Mouse (Mus musculus): Measurements from ENCODE around the gene Col6a3. TPM values are rescaled to one million over a fixed set of nuclear protein-coding genes. Genes with fewer than 3 reads are reported as not detected.
A peak's percentile ranks its signal among the peaks of the same experiment; 100 is the strongest.

Col6a3 gene
- polyA plus RNA-seq, 1 experiment: 38.6 TPM

DNA sequence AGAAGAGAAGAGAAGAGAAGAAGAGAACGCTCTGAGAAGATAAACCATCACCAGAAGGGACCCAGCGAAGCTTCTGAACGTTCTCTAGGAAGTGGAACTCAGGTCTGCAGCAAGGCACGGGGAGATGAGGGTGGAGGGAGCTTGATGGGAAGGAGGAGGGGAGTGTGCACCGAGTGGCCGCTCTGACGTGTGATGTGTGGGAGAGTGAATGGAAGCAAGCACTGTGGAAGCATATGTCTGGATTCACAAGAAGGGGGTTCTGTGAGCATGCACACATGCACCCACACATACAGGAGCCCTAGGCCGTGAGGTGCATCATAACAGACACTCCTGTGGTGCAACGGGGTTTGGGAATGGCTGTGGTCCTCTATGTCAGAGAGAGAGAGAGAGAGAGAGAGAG is 34.8 kb downstream of the Col6a3 start:
- no peak for TF ChIP-seq USF1 (IDR thresholded peaks at IDR 0.05; ENCODE audit: low read depth)
- TF ChIP-seq MYOG (IDR thresholded peaks at IDR 0.05; ENCODE audit: control insufficient read depth, extremely low read depth, insufficient read length): no peak
- TF ChIP-seq MYOD1 (IDR thresholded peaks at IDR 0.05; ENCODE audit: control insufficient read depth, insufficient read length, low read depth): no peak
- TF ChIP-seq CTCF (IDR thresholded peaks at IDR 0.05; ENCODE audit: control insufficient read depth, insufficient read depth, insufficient read length): no peak
- TF ChIP-seq CEBPB (IDR thresholded peaks at IDR 0.05; ENCODE audit: low read depth): no peak
- no peak for TF ChIP-seq MAX (IDR thresholded peaks at IDR 0.05)
- no peak for TF ChIP-seq FOSL1 (IDR thresholded peaks at IDR 0.05; ENCODE audit: insufficient read depth, low read length, poor library complexity, severe bottlenecking)
- Histone ChIP-seq H3K36me3 (ENCODE audit: control insufficient read depth, insufficient read depth) (peaks cover 56% of the 10 kb centered on the region), H3K79me3 (ENCODE audit: low read depth) (peaks cover 2% of the 10 kb centered on the region), H3ac (ENCODE audit: control insufficient read depth, insufficient read length, low read depth) (no peak overlapping the region), H3K27me3 (ENCODE audit: control insufficient read depth, insufficient read depth, insufficient read length) (no peaks in the 10 kb centered on the region), H3K4me3 (ENCODE audit: insufficient read depth, poor library complexity, severe bottlenecking) (no peak overlapping the region), H3K79me2 (ENCODE audit: control insufficient read depth, insufficient read depth) (peaks cover 9% of the 10 kb centered on the region)

DNA sequence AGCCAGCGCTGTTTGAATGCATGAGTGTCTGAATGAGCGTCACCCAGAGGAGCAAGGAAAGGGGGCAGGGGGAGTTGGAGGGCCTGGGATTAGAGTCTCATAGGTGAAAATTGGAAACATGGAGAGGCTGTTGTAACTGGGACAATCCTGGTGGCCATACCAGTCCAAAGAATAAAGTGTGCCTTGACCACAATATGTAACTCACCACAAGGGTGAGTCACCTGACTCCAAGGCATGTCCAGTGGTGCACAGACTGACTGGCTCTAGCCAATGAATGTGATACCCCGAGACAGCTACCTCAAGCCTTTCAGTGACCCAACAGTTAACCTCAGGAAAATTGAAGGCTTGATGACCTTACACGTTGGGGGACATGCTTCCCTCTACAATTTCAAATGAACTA is 40.7 kb downstream of the Col6a3 start:
- Histone ChIP-seq H3K36me3 (ENCODE audit: control insufficient read depth, insufficient read depth) (peaks cover 78% of the 10 kb centered on the region), H3K4me3 (ENCODE audit: insufficient read depth, poor library complexity, severe bottlenecking) (no peak overlapping the region), H3ac (ENCODE audit: control insufficient read depth, insufficient read length, low read depth) (no peak overlapping the region), H3K79me2 (ENCODE audit: control insufficient read depth, insufficient read depth) (peaks cover 7% of the 10 kb centered on the region), H3K79me3 (ENCODE audit: low read depth) (peaks cover 2% of the 10 kb centered on the region), H3K27me3 (ENCODE audit: control insufficient read depth, insufficient read depth, insufficient read length) (no peaks in the 10 kb centered on the region)
- TF ChIP-seq MYOD1 (IDR thresholded peaks at IDR 0.05; ENCODE audit: control insufficient read depth, insufficient read length, low read depth): peak; percentile 17
- peak; percentile 62 for TF ChIP-seq USF1 (IDR thresholded peaks at IDR 0.05; ENCODE audit: low read depth)
- no peak for TF ChIP-seq CTCF (IDR thresholded peaks at IDR 0.05; ENCODE audit: control insufficient read depth, insufficient read depth, insufficient read length)
- TF ChIP-seq FOSL1 (IDR thresholded peaks at IDR 0.05; ENCODE audit: insufficient read depth, low read length, poor library complexity, severe bottlenecking): peak; percentile 56
- peak; percentile 42 for TF ChIP-seq MAX (IDR thresholded peaks at IDR 0.05)

GRCm38 (mm10) chr1:90801067-90801466 is 42.7 kb downstream of the Col6a3 start:
- Histone ChIP-seq H3ac (ENCODE audit: control insufficient read depth, insufficient read length, low read depth) (no peak overlapping the region), H3K36me3 (ENCODE audit: control insufficient read depth, insufficient read depth) (peaks cover 76% of the 10 kb centered on the region), H3K79me3 (ENCODE audit: low read depth) (no peaks in the 10 kb centered on the region), H3K27me3 (ENCODE audit: control insufficient read depth, insufficient read depth, insufficient read length) (no peaks in the 10 kb centered on the region), H3K79me2 (ENCODE audit: control insufficient read depth, insufficient read depth) (no peaks in the 10 kb centered on the region), H3K4me3 (ENCODE audit: insufficient read depth, poor library complexity, severe bottlenecking) (no peak overlapping the region)
- peak; percentile 36 for TF ChIP-seq CEBPB (IDR thresholded peaks at IDR 0.05; ENCODE audit: low read depth)
- no peak for TF ChIP-seq FOSL1 (IDR thresholded peaks at IDR 0.05; ENCODE audit: insufficient read depth, low read length, poor library complexity, severe bottlenecking)

GRCm38 (mm10) chr1:90800466-90800865 is 43.3 kb downstream of the Col6a3 start:
- H3ac ChIP-seq (ENCODE audit: control insufficient read depth, insufficient read length, low read depth): no peak overlapping the region
- no peak overlapping the region for H3K4me3 ChIP-seq (ENCODE audit: insufficient read depth, poor library complexity, severe bottlenecking)
- no peaks in the 10 kb centered on the region for H3K79me3 ChIP-seq (ENCODE audit: low read depth)
- peaks cover 79% of the 10 kb centered on the region for H3K36me3 ChIP-seq (ENCODE audit: control insufficient read depth, insufficient read depth)
- TF ChIP-seq FOSL1 (IDR thresholded peaks at IDR 0.05; ENCODE audit: insufficient read depth, low read length, poor library complexity, severe bottlenecking) (no peak), MYOD1 (IDR thresholded peaks at IDR 0.05; ENCODE audit: control insufficient read depth, insufficient read length, low read depth) (no peak)
- H3K79me2 ChIP-seq (ENCODE audit: control insufficient read depth, insufficient read depth): no peaks in the 10 kb centered on the region
- no peaks in the 10 kb centered on the region for H3K27me3 ChIP-seq (ENCODE audit: control insufficient read depth, insufficient read depth, insufficient read length)

DNA sequence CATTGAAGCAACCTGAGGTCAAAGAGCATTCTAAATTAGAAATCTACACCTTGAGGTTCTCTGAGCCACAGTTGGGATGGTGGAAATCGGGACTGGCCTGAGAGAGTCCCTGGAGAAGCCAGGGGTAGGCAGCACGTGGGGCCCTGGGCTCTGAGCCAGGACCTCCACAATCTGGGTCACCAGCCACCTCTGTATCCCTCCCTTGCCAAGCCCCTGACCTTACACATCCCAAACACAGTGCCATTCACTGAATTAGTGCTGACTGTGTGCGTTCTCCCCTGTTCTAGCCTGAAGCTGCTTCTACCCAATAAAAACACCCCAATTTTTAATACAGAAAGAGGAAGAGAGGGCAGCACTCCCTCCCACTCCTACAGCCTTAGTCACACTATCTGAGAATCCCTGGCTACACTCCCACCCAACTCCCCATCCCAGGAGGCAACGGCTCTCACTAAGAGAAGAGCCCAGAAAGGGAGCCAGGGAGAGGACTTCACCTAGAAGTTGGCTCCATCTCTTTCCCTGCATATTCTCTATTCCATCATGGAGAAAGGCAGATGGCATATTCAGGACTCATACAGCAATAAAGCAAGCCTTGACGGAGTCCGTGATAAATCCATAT is 46.4 kb downstream of the Col6a3 start:
- Histone ChIP-seq H3K4me3 (ENCODE audit: insufficient read depth, poor library complexity, severe bottlenecking) (no peak overlapping the region), H3K79me2 (ENCODE audit: control insufficient read depth, insufficient read depth) (no peaks in the 10 kb centered on the region), H3K79me3 (ENCODE audit: low read depth) (no peaks in the 10 kb centered on the region), H3ac (ENCODE audit: control insufficient read depth, insufficient read length, low read depth) (no peak overlapping the region), H3K27me3 (ENCODE audit: control insufficient read depth, insufficient read depth, insufficient read length) (no peaks in the 10 kb centered on the region), H3K36me3 (ENCODE audit: control insufficient read depth, insufficient read depth) (peaks cover 88% of the 10 kb centered on the region)
- no peak for TF ChIP-seq MAX (IDR thresholded peaks at IDR 0.05)
- no peak for TF ChIP-seq MYOG (IDR thresholded peaks at IDR 0.05; ENCODE audit: control insufficient read depth, extremely low read depth, insufficient read length)
- TF ChIP-seq CTCF (IDR thresholded peaks at IDR 0.05; ENCODE audit: control insufficient read depth, insufficient read depth, insufficient read length): no peak

DNA sequence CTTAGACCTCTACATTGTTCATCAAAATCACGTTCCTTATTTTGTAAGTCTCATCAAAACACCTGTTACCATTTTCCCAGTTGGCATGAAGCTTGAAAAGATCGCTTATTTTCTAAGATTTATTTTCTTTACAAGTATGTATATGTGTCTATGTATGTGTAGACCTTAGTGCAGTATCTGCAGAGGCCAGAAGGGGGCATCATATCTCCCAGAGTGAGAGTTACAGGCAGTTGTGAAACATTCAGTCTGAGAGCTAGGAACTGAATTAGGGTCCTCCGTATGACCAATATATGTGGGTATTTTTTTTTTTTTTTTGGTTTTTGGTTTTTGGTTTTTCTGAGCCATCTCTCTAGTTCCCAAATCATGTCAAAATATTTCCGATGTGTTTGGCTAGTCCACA is 50.4 kb downstream of the Col6a3 start:
- no peak overlapping the region for H3K4me3 ChIP-seq (ENCODE audit: insufficient read depth, poor library complexity, severe bottlenecking)
- no peaks in the 10 kb centered on the region for H3K27me3 ChIP-seq (ENCODE audit: control insufficient read depth, insufficient read depth, insufficient read length)
- no peaks in the 10 kb centered on the region for H3K79me2 ChIP-seq (ENCODE audit: control insufficient read depth, insufficient read depth)
- TF ChIP-seq CEBPB (IDR thresholded peaks at IDR 0.05; ENCODE audit: low read depth) (no peak), FOSL1 (IDR thresholded peaks at IDR 0.05; ENCODE audit: insufficient read depth, low read length, poor library complexity, severe bottlenecking) (no peak), CTCF (IDR thresholded peaks at IDR 0.05; ENCODE audit: control insufficient read depth, insufficient read depth, insufficient read length) (no peak), MAX (IDR thresholded peaks at IDR 0.05) (no peak), MYOG (IDR thresholded peaks at IDR 0.05; ENCODE audit: control insufficient read depth, extremely low read depth, insufficient read length) (no peak), MYOD1 (IDR thresholded peaks at IDR 0.05; ENCODE audit: control insufficient read depth, insufficient read length, low read depth) (no peak), USF1 (IDR thresholded peaks at IDR 0.05; ENCODE audit: low read depth) (no peak)
- H3K36me3 ChIP-seq (ENCODE audit: control insufficient read depth, insufficient read depth): peaks cover 57% of the 10 kb centered on the region
- no peak overlapping the region for H3ac ChIP-seq (ENCODE audit: control insufficient read depth, insufficient read length, low read depth)
- no peaks in the 10 kb centered on the region for H3K79me3 ChIP-seq (ENCODE audit: low read depth)
